12 mouse cellular contexts compared by ENCODE assay signal in the genomic region with DNA sequence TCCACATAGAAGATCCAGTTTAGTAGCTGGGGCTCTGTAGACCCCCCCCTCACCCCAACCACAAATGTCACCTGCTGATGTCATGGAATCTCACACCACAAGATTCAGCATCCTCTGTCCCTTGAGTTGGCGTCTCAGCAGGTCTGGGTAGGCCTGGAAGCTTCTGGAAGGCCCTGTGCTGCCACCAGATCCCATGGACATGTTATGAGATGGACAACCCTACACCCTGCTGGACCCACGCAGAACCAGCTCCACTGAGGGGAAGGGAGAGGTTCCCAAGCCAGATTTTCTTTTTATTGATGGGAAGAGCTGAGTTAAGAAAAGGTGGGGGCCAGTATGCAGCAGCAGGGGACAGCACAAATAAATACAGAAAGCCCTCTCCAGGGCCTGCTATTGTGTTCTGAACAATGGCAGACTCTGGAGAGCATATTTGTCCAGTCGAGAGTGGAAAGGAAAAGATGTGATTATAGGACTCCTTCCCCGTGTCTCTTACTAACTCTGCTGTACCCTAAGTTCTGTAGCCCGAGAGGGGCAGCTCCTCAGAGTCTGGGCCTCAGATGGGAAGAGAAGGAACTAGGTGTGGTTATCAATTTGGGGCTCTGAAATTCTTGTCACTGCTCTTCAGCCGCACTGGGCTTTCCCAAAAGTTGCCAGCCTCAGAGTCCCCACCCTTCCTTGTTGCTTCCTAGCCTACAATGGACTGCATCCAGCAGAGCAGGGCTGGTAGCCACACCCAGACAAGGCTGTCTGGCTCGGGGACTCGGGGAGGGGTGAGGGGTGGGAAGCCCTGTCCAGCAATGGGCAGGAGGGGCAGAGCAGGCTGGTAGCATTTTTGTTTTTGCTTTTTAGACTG. TPM values are rescaled to one million over a fixed set of nuclear protein-coding genes. Genes with fewer than 3 reads are reported as not detected.
DNase-seq lines count a peak whose midpoint lies in the region; ATAC-seq and TF ChIP-seq lines count a peak whose summit lies in the region.
"Had no signal": no experiment of that assay in that cellular context is flagged by ENCODE, and none has a peak within 500 bp of the region (broad histone marks: within the 10 kb centered on the region; RNA-seq: fewer than 3 reads in every experiment).

No protein-coding gene starts in this region.

- TF ChIP-seq POLR2A in heart, adult 2 months (IDR thresholded peaks at IDR 0.05; ENCODE audit: insufficient read depth, low read depth, low read length), result 0 out of 2 replicates have a peak, but pooled peaks have one; percentile 10

- peak; percentile 42 for TF ChIP-seq CTCF in heart, adult 2 months (IDR thresholded peaks at IDR 0.05)

- no peak overlapping the region for H3K4me2 ChIP-seq in heart, embryonic 11.5 days
- H3K4me2 ChIP-seq: limb, embryonic 12.5 days had no signal

- no peak overlapping the region for H3K4me3 ChIP-seq in heart, adult 2 months
- no peak overlapping the region for H3K4me3 ChIP-seq in heart, embryonic 11.5 days (ENCODE audit: low read depth, low read length)
- H3K4me3 ChIP-seq: limb, embryonic 12.5 days had no signal

- no peaks in the 10 kb centered on the region for H3K36me3 ChIP-seq in heart, adult 2 months (ENCODE audit: control insufficient read depth, insufficient read depth, low read length)
- H3K36me3 ChIP-seq in heart, embryonic 11.5 days (ENCODE audit: control insufficient read depth, insufficient read depth, low read length), result no peaks in the 10 kb centered on the region
- H3K36me3 ChIP-seq: limb, embryonic 12.5 days had no signal

- no peaks in the 10 kb centered on the region for H3K27me3 ChIP-seq in heart, adult 2 months (ENCODE audit: control insufficient read depth, insufficient read depth, low read length)
- H3K27me3 ChIP-seq in heart, embryonic 11.5 days (ENCODE audit: control insufficient read depth, insufficient read depth, low read length), result no peaks in the 10 kb centered on the region
- H3K27me3 ChIP-seq: CH12.LX; limb, embryonic 12.5 days had no signal

- peak overlapping the region; percentile 84 for H3K27ac ChIP-seq in heart, adult 2 months
- no peak overlapping the region for H3K27ac ChIP-seq in heart, embryonic 11.5 days (ENCODE audit: low read depth, low read length)
- H3K27ac ChIP-seq: limb, embryonic 12.5 days had no signal

- intact Hi-C loops in heart, adult 2 months (cut with DNase I), result no loop called here
- intact Hi-C loops in heart, postnatal 14 days (cut with DNase I), result no loop called here

- H3K79me2 ChIP-seq in heart, adult 2 months (replicated peaks; ENCODE audit: control insufficient read depth, insufficient read depth, low read length), result no peaks in the 10 kb centered on the region

- WGBS in heart, adult 2 months, result 27% methylated on average over 8 of the region's 8 CpGs
- WGBS in heart, embryonic 11.5 days (ENCODE audit: insufficient replicate concordance), result 52% methylated on average over 8 of the region's 8 CpGs

- H3K4me1 ChIP-seq in heart, adult 2 months (ENCODE audit: control insufficient read depth, insufficient read depth, low read length), result peaks cover 14% of the 10 kb centered on the region
- H3K4me1 ChIP-seq in heart, embryonic 11.5 days (ENCODE audit: control insufficient read depth, insufficient read depth, low read length), result no peaks in the 10 kb centered on the region
- H3K4me1 ChIP-seq: limb, embryonic 12.5 days had no signal

- ATAC-seq in heart, embryonic 11.5 days (replicated peaks; ENCODE audit: insufficient number of reproducible peaks, low FRiP score, low TSS enrichment), result no peak
- ATAC-seq: intestine, embryonic 16.5 days had no signal

- DNase-seq in heart, adult 2 months, result peak; percentile 59 to 73
- DNase-seq in urinary bladder, postnatal 14 days (ENCODE audit: low spot score), result peak; percentile 35
- DNase-seq in urinary bladder, postnatal 4 days (ENCODE audit: low spot score in 2 of 2), result no peak
- peak; percentile 53 to 57 for DNase-seq in heart, postnatal 14 days
- DNase-seq in naive thymus-derived CD4-positive, alpha-beta T cell, adult 2 months (ENCODE audit: low read depth), result peak; percentile 7
- DNase-seq in thymus, postnatal 25 days, result no peak
- DNase-seq in frontal cortex, postnatal 36 days (ENCODE audit: low spot score in 2 of 2), result no peak

- no peak overlapping the region for H3K9ac ChIP-seq in heart, adult 2 months (ENCODE audit: low read depth, low read length)
- H3K9ac ChIP-seq in heart, embryonic 11.5 days (ENCODE audit: low read depth, low read length), result no peak overlapping the region
- H3K9ac ChIP-seq: limb, embryonic 12.5 days had no signal

- no peaks in the 10 kb centered on the region for H3K9me3 ChIP-seq in heart, embryonic 11.5 days (replicated peaks; ENCODE audit: control insufficient read depth, low read length)

- peak; percentile 55; the same call in 1 of the 2 replicates for TF ChIP-seq EP300 in heart, adult 2 months (IDR thresholded peaks at IDR 0.05; ENCODE audit: insufficient read depth, low read depth, low read length)

RNA-seq across cellular contexts. Expression of gene Afap1l2, which starts 20.5 kb away (rescaled TPM):
- 1 to 10 TPM; 3.6 TPM for total RNA-seq in heart, adult 2 months (2021)
- polyA plus RNA-seq in heart, adult 2 months (2012; rRNA removed), result 1.8 and 2.9 TPM in 2 replicates
- 1.3 and 1.5 TPM in 2 replicates for polyA plus RNA-seq in heart, embryonic 11.5 days (2014; fragmentation: Nextera tagmentation; extraction: Ambion mirVana)
- 1 to 10 TPM; 7.5 to 9.1 TPM for total RNA-seq in heart, postnatal 14 days (2021)
- total RNA-seq: megakaryocyte progenitor cell, adult 5-6 weeks had no signal

Comparison
In these comparisons a context has a peak if more than half of its experiments do, and no peak if none do; other contexts are left out.
1. DNase-seq: peak in heart, adult 2 months (2 of 2), urinary bladder, postnatal 14 days (single experiment), heart, postnatal 14 days (2 of 2) and naive thymus-derived CD4-positive, alpha-beta T cell, adult 2 months (single experiment); none in urinary bladder, postnatal 4 days (0 of 2), thymus, postnatal 25 days (single experiment) and frontal cortex, postnatal 36 days (0 of 2).